Mouse (Mus musculus): ENCODE measurements around the gene Gm28035. TPM values are rescaled to one million over a fixed set of nuclear protein-coding genes. Genes with fewer than 3 reads are reported as not detected.

Gm28035 gene
- polyA plus RNA-seq, 1 experiment from 2014 or later, result 0.09 TPM

GRCm38 (mm10) chr2:30309351-30309750 lies 69.0 kb downstream of the Gm28035 start:
- WGBS, result 89% methylated on average over 3 of the region's 3 CpGs
- H3K27me3 ChIP-seq (ENCODE audit: poor library complexity, severe bottlenecking), result no peaks in the 10 kb centered on the region
- H3K4me3 ChIP-seq, result no peak overlapping the region
- peaks cover 98% of the 10 kb centered on the region for H3K36me3 ChIP-seq (replicated peaks)
- H3K4me1 ChIP-seq, result no peaks in the 10 kb centered on the region
- H3K27ac ChIP-seq, result no peak overlapping the region
- H3K9me3 ChIP-seq, result no peaks in the 10 kb centered on the region
- DNase-seq (ENCODE audit: extremely low spot score, low spot score), result no peak

- WGBS, result 98% methylated on average over 2 of the region's 2 CpGs
- H3K9me3 ChIP-seq, result no peaks in the 10 kb centered on the region
- no peak for DNase-seq (ENCODE audit: extremely low spot score, low spot score)
- no peak overlapping the region for H3K27ac ChIP-seq
- peaks cover 98% of the 10 kb centered on the region for H3K36me3 ChIP-seq (replicated peaks)
- no peak overlapping the region for H3K4me3 ChIP-seq
- no peaks in the 10 kb centered on the region for H3K4me1 ChIP-seq
- no peaks in the 10 kb centered on the region for H3K27me3 ChIP-seq (ENCODE audit: poor library complexity, severe bottlenecking)
These were observed 71.1 kb downstream of the Gm28035 start for GRCm38 (mm10) chr2:30311481-30311880.

GRCm38 (mm10) chr2:30316136-30316535 lies 75.8 kb downstream of the Gm28035 start:
- H3K4me1 ChIP-seq, result no peaks in the 10 kb centered on the region
- DNase-seq (ENCODE audit: extremely low spot score, low spot score), result no peak
- no peaks in the 10 kb centered on the region for H3K27me3 ChIP-seq (ENCODE audit: poor library complexity, severe bottlenecking)
- 95% methylated on average over 4 of the region's 4 CpGs for WGBS
- H3K9me3 ChIP-seq, result no peaks in the 10 kb centered on the region
- peaks cover 98% of the 10 kb centered on the region for H3K36me3 ChIP-seq (replicated peaks)
- no peak overlapping the region for H3K27ac ChIP-seq
- H3K4me3 ChIP-seq, result no peak overlapping the region

- H3K4me3 ChIP-seq, result no peak overlapping the region
- H3K4me1 ChIP-seq, result no peaks in the 10 kb centered on the region
- H3K27me3 ChIP-seq (ENCODE audit: poor library complexity, severe bottlenecking), result no peaks in the 10 kb centered on the region
- H3K36me3 ChIP-seq (replicated peaks), result peaks cover 100% of the 10 kb centered on the region
- DNase-seq (ENCODE audit: extremely low spot score, low spot score), result no peak
- H3K9me3 ChIP-seq, result no peaks in the 10 kb centered on the region
- 96% methylated on average over 5 of the region's 5 CpGs for WGBS
- no peak overlapping the region for H3K27ac ChIP-seq
These were observed 76.6 kb downstream of the Gm28035 start for GRCm38 (mm10) chr2:30316955-30317354.

GRCm38 (mm10) chr2:30319260-30319659 lies 78.9 kb downstream of the Gm28035 start:
- WGBS, result 92% methylated on average over 4 of the region's 4 CpGs
- no peaks in the 10 kb centered on the region for H3K9me3 ChIP-seq
- H3K36me3 ChIP-seq (replicated peaks), result peaks cover 100% of the 10 kb centered on the region
- no peaks in the 10 kb centered on the region for H3K4me1 ChIP-seq
- H3K4me3 ChIP-seq, result no peak overlapping the region
- no peak for DNase-seq (ENCODE audit: extremely low spot score, low spot score)
- no peak overlapping the region for H3K27ac ChIP-seq
- H3K27me3 ChIP-seq (ENCODE audit: poor library complexity, severe bottlenecking), result no peaks in the 10 kb centered on the region

- no peaks in the 10 kb centered on the region for H3K9me3 ChIP-seq
- H3K4me3 ChIP-seq, result no peak overlapping the region
- H3K27me3 ChIP-seq (ENCODE audit: poor library complexity, severe bottlenecking), result no peaks in the 10 kb centered on the region
- no peaks in the 10 kb centered on the region for H3K4me1 ChIP-seq
- H3K36me3 ChIP-seq (replicated peaks), result peaks cover 100% of the 10 kb centered on the region
- H3K27ac ChIP-seq, result no peak overlapping the region
- WGBS, result 93% methylated on average over 7 of the region's 7 CpGs
- no peak for DNase-seq (ENCODE audit: extremely low spot score, low spot score)
These were observed 82.7 kb downstream of the Gm28035 start for GRCm38 (mm10) chr2:30323111-30323510.

GRCm38 (mm10) chr2:30325296-30325695 lies 84.9 kb downstream of the Gm28035 start:
- Histone ChIP-seq H3K27me3 (ENCODE audit: poor library complexity, severe bottlenecking) (no peaks in the 10 kb centered on the region), H3K9me3 (no peaks in the 10 kb centered on the region), H3K4me3 (no peak overlapping the region), H3K4me1 (no peaks in the 10 kb centered on the region), H3K36me3 (replicated peaks) (peaks cover 100% of the 10 kb centered on the region), H3K27ac (no peak overlapping the region)
- 98% methylated on average over 5 of the region's 5 CpGs for WGBS
- no peak for DNase-seq (ENCODE audit: extremely low spot score, low spot score)

GRCm38 (mm10) chr2:30327276-30327675 lies 86.9 kb downstream of the Gm28035 start:
- DNase-seq (ENCODE audit: extremely low spot score, low spot score), result no peak
- Histone ChIP-seq H3K4me1 (no peaks in the 10 kb centered on the region), H3K27me3 (ENCODE audit: poor library complexity, severe bottlenecking) (no peaks in the 10 kb centered on the region), H3K4me3 (no peak overlapping the region), H3K9me3 (no peaks in the 10 kb centered on the region), H3K27ac (no peak overlapping the region), H3K36me3 (replicated peaks) (peaks cover 100% of the 10 kb centered on the region)
- WGBS, result 93% methylated on average over 7 of the region's 7 CpGs

GRCm38 (mm10) chr2:30328791-30329190 lies 88.4 kb downstream of the Gm28035 start:
- 98% methylated on average over 3 of the region's 3 CpGs for WGBS
- Histone ChIP-seq H3K4me3 (no peak overlapping the region), H3K27ac (no peak overlapping the region), H3K9me3 (no peaks in the 10 kb centered on the region), H3K4me1 (no peaks in the 10 kb centered on the region), H3K36me3 (replicated peaks) (peaks cover 100% of the 10 kb centered on the region), H3K27me3 (ENCODE audit: poor library complexity, severe bottlenecking) (no peaks in the 10 kb centered on the region)
- DNase-seq (ENCODE audit: extremely low spot score, low spot score), result no peak

Other genes with a start within 250 kb of the Gm28035 start
- gene Wdr34, start 191.7 kb upstream of the Gm28035 start, polyA plus RNA-seq (2016; fragmentation: Nextera tagmentation; extraction: Ambion mirVana), result 33.1 and 33.4 TPM in 2 replicates
- gene Set, start 183.2 kb upstream of the Gm28035 start, polyA plus RNA-seq (2016; fragmentation: Nextera tagmentation; extraction: Ambion mirVana), result 944 and 983 TPM in 2 replicates
- 12.4 and 13.1 TPM in 2 replicates for gene Pkn3, start 162.9 kb upstream of the Gm28035 start, polyA plus RNA-seq (2016; fragmentation: Nextera tagmentation; extraction: Ambion mirVana)
- gene Zdhhc12, start 146.9 kb upstream of the Gm28035 start, polyA plus RNA-seq (2016; fragmentation: Nextera tagmentation; extraction: Ambion mirVana), result 34.2 and 35.4 TPM in 2 replicates
- gene Zer1, start 116.0 kb upstream of the Gm28035 start, polyA plus RNA-seq (2016; fragmentation: Nextera tagmentation; extraction: Ambion mirVana), result 6.3 and 6.6 TPM in 2 replicates
- 7.8 and 8.6 TPM in 2 replicates for gene Tbc1d13, start 106.8 kb upstream of the Gm28035 start, polyA plus RNA-seq (2016; fragmentation: Nextera tagmentation; extraction: Ambion mirVana)
- 17.1 and 17.9 TPM in 2 replicates for gene Endog, start 69.1 kb upstream of the Gm28035 start, polyA plus RNA-seq (2016; fragmentation: Nextera tagmentation; extraction: Ambion mirVana)
- gene Spout1, start 62.1 kb upstream of the Gm28035 start, polyA plus RNA-seq (2016; fragmentation: Nextera tagmentation; extraction: Ambion mirVana), result 92.5 and 96.1 TPM in 2 replicates
- gene Kyat1, start 34.7 kb upstream of the Gm28035 start, polyA plus RNA-seq (2016; fragmentation: Nextera tagmentation; extraction: Ambion mirVana), result 7.0 and 8.6 TPM in 2 replicates
- 41.5 and 44.7 TPM in 2 replicates for gene Lrrc8a, start 2.9 kb upstream of the Gm28035 start, polyA plus RNA-seq (2016; fragmentation: Nextera tagmentation; extraction: Ambion mirVana)
- 2.7 and 3.4 TPM in 2 replicates for gene Phyhd1, start 25.6 kb downstream of the Gm28035 start, polyA plus RNA-seq (2016; fragmentation: Nextera tagmentation; extraction: Ambion mirVana)
- gene Gm28038, start 40.5 kb downstream of the Gm28035 start, polyA plus RNA-seq (2016; fragmentation: Nextera tagmentation; extraction: Ambion mirVana), result not detected in 2 replicates
- 26.0 and 26.5 TPM in 2 replicates for gene Dolk, start 45.8 kb downstream of the Gm28035 start, polyA plus RNA-seq (2016; fragmentation: Nextera tagmentation; extraction: Ambion mirVana)
- 65.2 and 72.8 TPM in 2 replicates for gene Nup188, start 45.8 kb downstream of the Gm28035 start, polyA plus RNA-seq (2016; fragmentation: Nextera tagmentation; extraction: Ambion mirVana)
- 76.9 and 82.0 TPM in 2 replicates for gene Sh3glb2, start 118.8 kb downstream of the Gm28035 start, polyA plus RNA-seq (2016; fragmentation: Nextera tagmentation; extraction: Ambion mirVana)
- 29.9 and 30.9 TPM in 2 replicates for gene Miga2, start 123.7 kb downstream of the Gm28035 start, polyA plus RNA-seq (2016; fragmentation: Nextera tagmentation; extraction: Ambion mirVana)
- 54.8 and 60.1 TPM in 2 replicates for gene Dolpp1, start 151.7 kb downstream of the Gm28035 start, polyA plus RNA-seq (2016; fragmentation: Nextera tagmentation; extraction: Ambion mirVana)
- 23.2 and 23.6 TPM in 2 replicates for gene Crat, start 175.2 kb downstream of the Gm28035 start, polyA plus RNA-seq (2016; fragmentation: Nextera tagmentation; extraction: Ambion mirVana)
- gene Ptpa, start 175.5 kb downstream of the Gm28035 start, polyA plus RNA-seq (2016; fragmentation: Nextera tagmentation; extraction: Ambion mirVana), result 149 and 165 TPM in 2 replicates
- gene Ier5l, start 233.7 kb downstream of the Gm28035 start, polyA plus RNA-seq (2016; fragmentation: Nextera tagmentation; extraction: Ambion mirVana), result 1.6 and 2.0 TPM in 2 replicates